Mouse (Mus musculus): ENCODE results near the gene Misp. TPM values are rescaled to one million over a fixed set of nuclear protein-coding genes. Genes with fewer than 3 reads are reported as not detected.

Misp gene
- polyA plus RNA-seq, 1 experiment from 2014 or later: 0.39 TPM

DNA sequence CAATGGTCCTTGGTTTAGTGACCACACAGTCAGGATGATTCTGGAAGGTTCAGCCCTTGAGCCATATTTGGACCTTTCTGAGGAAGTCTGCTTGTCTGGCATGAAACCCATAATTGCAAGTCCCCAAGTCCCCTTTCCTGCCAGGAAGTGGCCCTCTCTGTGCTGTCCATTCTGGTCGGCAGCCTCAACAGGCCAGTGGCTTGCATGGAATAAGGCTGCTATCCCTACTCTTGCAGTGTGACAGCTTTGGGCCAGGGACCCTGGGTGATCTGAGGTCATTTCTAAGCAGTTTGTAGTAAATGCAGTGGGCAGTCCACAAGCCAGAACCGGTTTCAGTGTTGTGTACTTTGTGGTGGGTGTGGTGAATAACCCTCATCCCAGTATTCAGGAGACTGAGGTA, 17.4 kb downstream of the Misp start:
- WGBS: 72% methylated on average over 2 of the region's 2 CpGs
- Histone ChIP-seq H3K4me3 (ENCODE audit: low read depth, low read length) (no peak overlapping the region), H3K4me2 (ENCODE audit: low read depth, low read length, severe bottlenecking) (no peak overlapping the region), H3K9me3 (ENCODE audit: control insufficient read depth, low read length) (no peaks in the 10 kb centered on the region), H3K9ac (ENCODE audit: low read length) (no peak overlapping the region), H3K27ac (ENCODE audit: low read depth, low read length) (no peak overlapping the region), H3K4me1 (replicated peaks; ENCODE audit: control insufficient read depth, insufficient read depth, low read length) (peaks cover 6% of the 10 kb centered on the region; the same call in 1 of the 2 replicates), H3K36me3 (ENCODE audit: control insufficient read depth, insufficient read depth, low read length) (no peaks in the 10 kb centered on the region), H3K27me3 (ENCODE audit: control insufficient read depth, insufficient read depth, low read length) (no peaks in the 10 kb centered on the region)
- no peak for DNase-seq (ENCODE audit: low spot score)
- ATAC-seq (replicated peaks; ENCODE audit: low FRiP score): no peak

DNA sequence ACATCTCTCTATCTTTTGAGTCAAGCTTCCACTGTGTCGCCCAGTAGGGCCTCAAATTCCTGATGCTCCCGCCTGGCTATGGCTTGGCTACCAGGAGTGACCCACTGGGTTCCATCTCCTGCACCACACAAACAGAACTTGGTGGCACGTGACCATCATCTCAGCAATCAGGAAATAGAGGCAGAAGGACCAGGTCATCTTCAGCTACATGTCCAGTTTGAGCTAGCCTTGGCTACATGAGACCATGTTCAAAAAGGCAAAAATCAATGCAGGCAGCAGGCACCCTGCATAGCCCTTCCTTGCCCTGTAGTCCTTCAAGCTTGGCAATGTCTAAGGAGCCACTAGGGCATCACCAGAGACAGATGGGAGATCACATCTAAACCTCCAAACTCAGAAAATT, 19.3 kb downstream of the Misp start:
- Histone ChIP-seq H3K27ac (ENCODE audit: low read depth, low read length) (peak overlapping the region; percentile 74), H3K27me3 (ENCODE audit: control insufficient read depth, insufficient read depth, low read length) (no peaks in the 10 kb centered on the region), H3K4me3 (ENCODE audit: low read depth, low read length) (no peak overlapping the region), H3K4me2 (ENCODE audit: low read depth, low read length, severe bottlenecking) (no peak overlapping the region), H3K9ac (ENCODE audit: low read length) (no peak overlapping the region), H3K9me3 (ENCODE audit: control insufficient read depth, low read length) (no peaks in the 10 kb centered on the region), H3K36me3 (ENCODE audit: control insufficient read depth, insufficient read depth, low read length) (no peaks in the 10 kb centered on the region), H3K4me1 (replicated peaks; ENCODE audit: control insufficient read depth, insufficient read depth, low read length) (peaks cover 6% of the 10 kb centered on the region; the same call in 1 of the 2 replicates)
- DNase-seq (ENCODE audit: low spot score) (no peak), ATAC-seq (replicated peaks; ENCODE audit: low FRiP score) (no peak)
- WGBS: 94% methylated on average over 3 of the region's 3 CpGs

DNA sequence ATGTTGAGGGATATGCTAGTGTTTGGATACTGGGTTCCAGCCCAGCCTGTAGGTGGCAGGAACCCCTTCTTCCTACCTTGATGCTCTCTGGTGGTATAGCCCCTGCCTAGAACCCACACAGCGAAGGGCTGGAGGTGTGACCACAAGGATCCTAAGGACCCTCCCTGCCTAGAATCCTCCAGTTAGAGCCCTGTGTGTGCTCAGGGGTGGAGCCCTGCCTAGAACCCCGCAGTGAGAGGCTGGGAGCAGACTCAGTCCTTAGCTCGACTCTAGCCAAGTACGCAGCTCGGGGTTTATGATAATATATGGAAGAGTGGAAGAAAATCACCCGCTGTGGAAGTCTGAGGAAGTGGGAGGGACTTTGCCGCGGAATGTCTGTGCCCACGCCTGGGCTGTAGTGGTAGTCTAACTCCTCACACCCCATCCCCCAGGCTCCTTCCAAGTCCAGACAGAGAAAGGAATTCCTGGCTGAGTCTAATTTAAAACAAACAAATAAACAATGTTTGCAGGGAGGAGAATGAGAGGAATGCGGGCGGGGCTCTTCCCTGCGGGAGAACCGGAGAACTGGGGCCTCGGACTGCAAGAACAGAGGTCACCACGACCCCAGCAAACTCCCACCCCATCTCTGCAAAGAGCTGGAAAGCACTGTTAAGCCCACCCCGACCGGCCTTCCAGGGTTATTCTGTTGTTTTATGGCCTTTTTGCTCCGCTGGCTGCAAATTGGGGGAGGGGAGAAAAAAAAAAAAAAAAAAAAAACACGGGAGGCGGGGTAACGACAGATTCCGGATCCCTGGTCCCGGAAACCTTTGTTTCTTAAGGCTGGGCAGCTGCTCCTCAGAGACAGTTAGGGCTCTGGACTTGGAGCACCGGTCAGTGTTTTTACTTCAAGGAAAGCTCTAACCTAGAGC, 20.1 kb downstream of the Misp start:
- peak overlapping the region; percentile 74 for H3K27ac ChIP-seq (ENCODE audit: low read depth, low read length)
- under 1% methylated on average over 24 of the region's 24 CpGs for WGBS
- no peaks in the 10 kb centered on the region for H3K36me3 ChIP-seq (ENCODE audit: control insufficient read depth, insufficient read depth, low read length)
- DNase-seq (ENCODE audit: low spot score): peak; percentile 74
- peaks cover 6% of the 10 kb centered on the region; the same call in 1 of the 2 replicates for H3K4me1 ChIP-seq (replicated peaks; ENCODE audit: control insufficient read depth, insufficient read depth, low read length)
- ATAC-seq (replicated peaks; ENCODE audit: low FRiP score): peak; percentile 88
- peak overlapping the region; percentile 64 for H3K4me2 ChIP-seq (ENCODE audit: low read depth, low read length, severe bottlenecking)
- peak overlapping the region; percentile 64 for H3K9ac ChIP-seq (ENCODE audit: low read length)
- no peaks in the 10 kb centered on the region for H3K9me3 ChIP-seq (ENCODE audit: control insufficient read depth, low read length)
- peak overlapping the region; percentile 28 for H3K4me3 ChIP-seq (ENCODE audit: low read depth, low read length)
- H3K27me3 ChIP-seq (ENCODE audit: control insufficient read depth, insufficient read depth, low read length): no peaks in the 10 kb centered on the region

DNA sequence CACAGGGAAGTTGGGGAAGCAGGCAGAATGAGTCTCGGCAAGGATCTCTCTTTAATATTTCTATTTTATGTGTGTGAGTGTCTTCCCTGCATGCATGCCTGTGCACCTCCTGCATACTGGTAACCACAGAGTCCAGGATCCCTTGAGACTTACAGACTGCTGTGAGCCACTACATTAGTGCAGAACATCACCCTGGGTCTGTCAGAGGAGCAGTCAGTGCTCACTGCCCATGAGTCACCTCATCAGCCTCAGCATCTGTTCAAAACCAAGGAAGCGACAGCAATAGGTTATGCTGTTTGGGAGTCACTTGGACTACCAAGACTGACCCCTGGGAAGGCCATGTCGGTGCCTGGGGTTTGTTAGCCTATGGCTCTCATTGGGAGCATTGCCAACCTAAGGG, 21.5 kb downstream of the Misp start:
- no peak overlapping the region for H3K27ac ChIP-seq (ENCODE audit: low read depth, low read length)
- no peak overlapping the region for H3K4me3 ChIP-seq (ENCODE audit: low read depth, low read length)
- no peaks in the 10 kb centered on the region for H3K27me3 ChIP-seq (ENCODE audit: control insufficient read depth, insufficient read depth, low read length)
- no peaks in the 10 kb centered on the region for H3K9me3 ChIP-seq (ENCODE audit: control insufficient read depth, low read length)
- 73% methylated on average over 3 of the region's 3 CpGs for WGBS
- ATAC-seq (replicated peaks; ENCODE audit: low FRiP score): no peak
- no peak overlapping the region for H3K9ac ChIP-seq (ENCODE audit: low read length)
- no peak overlapping the region for H3K4me2 ChIP-seq (ENCODE audit: low read depth, low read length, severe bottlenecking)
- H3K36me3 ChIP-seq (ENCODE audit: control insufficient read depth, insufficient read depth, low read length): no peaks in the 10 kb centered on the region
- DNase-seq (ENCODE audit: low spot score): no peak
- H3K4me1 ChIP-seq (replicated peaks; ENCODE audit: control insufficient read depth, insufficient read depth, low read length): peaks cover 6% of the 10 kb centered on the region; the same call in 1 of the 2 replicates

DNA sequence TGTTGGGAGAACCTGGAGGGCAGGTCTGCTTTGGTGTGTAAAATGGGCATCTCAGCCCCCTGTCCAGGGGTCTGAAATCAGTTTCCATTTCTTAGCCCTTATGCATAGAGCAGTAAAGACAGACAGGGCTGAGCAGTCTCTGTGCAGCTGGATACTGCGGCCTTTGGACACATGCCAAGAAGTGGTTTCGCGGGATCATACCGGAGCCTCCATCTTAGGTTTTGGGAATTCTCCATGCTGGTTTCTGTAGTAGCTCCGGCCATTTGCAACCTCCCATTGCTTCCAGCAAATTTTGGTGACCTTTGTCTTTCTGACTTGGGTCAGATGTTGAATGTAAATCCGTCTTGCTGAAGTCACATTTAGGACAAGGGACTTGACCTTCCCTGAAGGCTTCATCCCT, 22.7 kb downstream of the Misp start:
- peaks cover 6% of the 10 kb centered on the region; the same call in 1 of the 2 replicates for H3K4me1 ChIP-seq (replicated peaks; ENCODE audit: control insufficient read depth, insufficient read depth, low read length)
- no peak for ATAC-seq (replicated peaks; ENCODE audit: low FRiP score)
- DNase-seq (ENCODE audit: low spot score): no peak
- no peaks in the 10 kb centered on the region for H3K9me3 ChIP-seq (ENCODE audit: control insufficient read depth, low read length)
- no peaks in the 10 kb centered on the region for H3K36me3 ChIP-seq (ENCODE audit: control insufficient read depth, insufficient read depth, low read length)
- H3K4me3 ChIP-seq (ENCODE audit: low read depth, low read length): no peak overlapping the region
- WGBS: 82% methylated on average over 6 of the region's 6 CpGs
- H3K27me3 ChIP-seq (ENCODE audit: control insufficient read depth, insufficient read depth, low read length): no peaks in the 10 kb centered on the region
- no peak overlapping the region for H3K27ac ChIP-seq (ENCODE audit: low read depth, low read length)
- no peak overlapping the region for H3K9ac ChIP-seq (ENCODE audit: low read length)
- no peak overlapping the region for H3K4me2 ChIP-seq (ENCODE audit: low read depth, low read length, severe bottlenecking)

DNA sequence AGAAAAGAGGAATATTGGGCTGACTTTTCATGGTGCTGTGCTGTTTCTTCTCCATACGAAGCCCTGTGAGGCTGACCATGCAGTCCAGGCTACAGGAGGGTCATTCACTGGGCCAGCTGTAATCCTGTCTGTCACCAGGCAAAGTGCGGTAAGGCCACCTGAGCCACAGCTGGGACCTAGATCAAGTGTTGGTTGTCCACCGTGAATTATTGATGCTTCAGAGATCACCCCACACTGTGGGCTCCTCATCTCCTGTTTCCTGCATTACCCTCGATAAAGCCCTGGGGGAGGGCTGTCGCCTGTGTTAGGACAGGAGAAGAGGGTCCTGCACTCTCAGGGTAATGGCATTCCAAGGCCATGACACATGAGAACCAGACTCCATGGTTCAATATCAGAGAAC, 25.8 kb downstream of the Misp start:
- H3K4me1 ChIP-seq (replicated peaks; ENCODE audit: control insufficient read depth, insufficient read depth, low read length): peaks cover under 1% of the 10 kb centered on the region
- no peak overlapping the region for H3K9ac ChIP-seq (ENCODE audit: low read length)
- H3K27ac ChIP-seq (ENCODE audit: low read depth, low read length): no peak overlapping the region
- no peak overlapping the region for H3K4me3 ChIP-seq (ENCODE audit: low read depth, low read length)
- 73% methylated on average over 5 of the region's 5 CpGs for WGBS
- no peaks in the 10 kb centered on the region for H3K27me3 ChIP-seq (ENCODE audit: control insufficient read depth, insufficient read depth, low read length)
- no peak for ATAC-seq (replicated peaks; ENCODE audit: low FRiP score)
- no peak for DNase-seq (ENCODE audit: low spot score)
- H3K36me3 ChIP-seq (ENCODE audit: control insufficient read depth, insufficient read depth, low read length): no peaks in the 10 kb centered on the region
- H3K4me2 ChIP-seq (ENCODE audit: low read depth, low read length, severe bottlenecking): no peak overlapping the region
- H3K9me3 ChIP-seq (ENCODE audit: control insufficient read depth, low read length): no peaks in the 10 kb centered on the region

DNA sequence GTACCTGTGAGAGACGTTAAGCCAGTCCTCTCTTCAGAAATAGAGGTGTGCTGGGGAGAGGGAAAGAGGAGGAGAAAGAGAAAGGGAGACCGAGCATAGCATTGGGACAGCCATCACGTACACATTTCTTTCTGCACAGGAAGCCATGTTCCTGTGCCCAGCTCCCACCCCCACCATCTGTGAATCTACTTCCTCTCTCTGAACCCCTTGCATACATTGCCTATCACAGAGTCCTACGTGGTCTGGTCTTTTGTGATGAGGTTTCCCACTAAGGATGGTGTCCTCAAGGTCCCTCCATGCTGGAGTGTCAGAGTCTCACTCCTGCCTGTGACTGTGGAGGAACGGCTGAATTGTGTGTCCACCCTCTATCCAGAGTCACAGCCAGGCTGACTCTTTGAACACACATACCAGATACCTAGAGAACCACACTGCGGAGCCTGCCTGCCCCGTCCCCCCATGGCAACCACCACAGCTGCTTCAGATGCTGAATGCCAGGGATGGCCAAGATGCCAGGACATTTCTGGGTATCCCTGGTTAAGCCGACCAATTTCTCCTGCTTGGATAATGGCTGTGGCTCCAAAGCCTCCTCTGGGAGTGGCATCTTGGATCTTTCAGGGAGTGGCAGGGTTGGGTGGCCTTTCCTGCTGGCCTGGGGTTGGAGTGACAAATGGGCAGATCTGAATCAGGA, 29.3 kb downstream of the Misp start:
- no peak overlapping the region for H3K9ac ChIP-seq (ENCODE audit: low read length)
- no peak overlapping the region for H3K4me3 ChIP-seq (ENCODE audit: low read depth, low read length)
- H3K27me3 ChIP-seq (ENCODE audit: control insufficient read depth, insufficient read depth, low read length): no peaks in the 10 kb centered on the region
- no peaks in the 10 kb centered on the region for H3K36me3 ChIP-seq (ENCODE audit: control insufficient read depth, insufficient read depth, low read length)
- ATAC-seq (replicated peaks; ENCODE audit: low FRiP score) (no peak), DNase-seq (ENCODE audit: low spot score) (no peak)
- H3K27ac ChIP-seq (ENCODE audit: low read depth, low read length): no peak overlapping the region
- 94% methylated on average over 8 of the region's 8 CpGs for WGBS
- H3K4me2 ChIP-seq (ENCODE audit: low read depth, low read length, severe bottlenecking): no peak overlapping the region
- no peaks in the 10 kb centered on the region for H3K9me3 ChIP-seq (ENCODE audit: control insufficient read depth, low read length)
- H3K4me1 ChIP-seq (replicated peaks; ENCODE audit: control insufficient read depth, insufficient read depth, low read length): peaks cover 16% of the 10 kb centered on the region

DNA sequence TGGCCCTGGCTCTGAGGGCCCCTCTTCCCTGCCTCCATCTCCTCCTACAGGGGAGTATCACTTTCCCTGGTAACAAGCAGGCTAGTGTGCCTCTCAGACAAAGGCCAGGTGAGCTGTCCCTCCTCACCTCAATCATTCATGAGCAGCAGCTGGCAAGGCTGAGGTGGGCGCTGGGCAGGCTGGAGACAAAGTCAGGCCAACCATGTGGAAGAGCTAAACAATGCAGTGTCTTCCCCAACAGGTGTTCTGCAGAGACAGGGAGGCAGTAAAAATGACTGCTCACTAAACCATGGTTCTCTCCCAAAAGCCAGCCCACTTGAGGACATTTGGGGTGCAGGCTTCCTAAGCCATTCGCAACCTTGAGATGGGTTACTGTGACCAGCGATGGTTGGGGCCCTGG, 30.9 kb downstream of the Misp start:
- Histone ChIP-seq H3K4me3 (ENCODE audit: low read depth, low read length) (no peak overlapping the region), H3K9ac (ENCODE audit: low read length) (peak overlapping the region; percentile 83), H3K27me3 (ENCODE audit: control insufficient read depth, insufficient read depth, low read length) (no peaks in the 10 kb centered on the region), H3K9me3 (ENCODE audit: control insufficient read depth, low read length) (no peaks in the 10 kb centered on the region), H3K36me3 (ENCODE audit: control insufficient read depth, insufficient read depth, low read length) (no peaks in the 10 kb centered on the region), H3K4me1 (replicated peaks; ENCODE audit: control insufficient read depth, insufficient read depth, low read length) (peaks cover 22% of the 10 kb centered on the region), H3K27ac (ENCODE audit: low read depth, low read length) (peak overlapping the region; percentile 100; the same call in 1 of the 2 replicates), H3K4me2 (ENCODE audit: low read depth, low read length, severe bottlenecking) (peak overlapping the region; percentile 87; the same call in 1 of the 2 replicates)
- WGBS: 92% methylated on average over 3 of the region's 3 CpGs
- no peak for DNase-seq (ENCODE audit: low spot score)
- ATAC-seq (replicated peaks; ENCODE audit: low FRiP score): no peak
